Mouse (Mus musculus) ES-E14 (cell line): ENCODE measurements around the gene Sh3pxd2a.

Source experiments
- CHD2 ChIP-seq: IDR thresholded peaks from 2 replicates; pipeline ENCODE4 v1.6.1; 2014; ENCODE audit warnings: mild to moderate bottlenecking, low read depth, low read length, inconsistent platforms
- HCFC1 ChIP-seq: IDR thresholded peaks from 2 replicates; pipeline ENCODE4 v1.6.1; 2012; ENCODE audit warnings: low read length, inconsistent platforms, borderline replicate concordance; ENCODE audit not compliant: insufficient read depth
- MAFK ChIP-seq: IDR thresholded peaks from 2 replicates; pipeline ENCODE4 v1.6.1; 2014; ENCODE audit warnings: mild to moderate bottlenecking, low read depth, low read length, inconsistent platforms; ENCODE audit not compliant: insufficient read depth
- ZC3H11A ChIP-seq: IDR thresholded peaks from 2 replicates; pipeline ENCODE4 v1.6.1; 2012; ENCODE audit warnings: low read depth, mild to moderate bottlenecking, inconsistent platforms, low read length, borderline replicate concordance
- ZNF384 ChIP-seq: IDR thresholded peaks from 2 replicates; pipeline ENCODE4 v1.6.1; 2012; ENCODE audit warnings: low read depth, low read length, inconsistent platforms

GRCm38 (mm10) chr19:47395338-47395737 lies 68.9 kb downstream of the Sh3pxd2a start:
- TF ChIP-seq MAFK = no peak
- TF ChIP-seq ZC3H11A = no peak
- no peak for TF ChIP-seq ZNF384
- no peak for TF ChIP-seq HCFC1
- no peak for TF ChIP-seq CHD2
